Mouse (Mus musculus) embryonic facial prominence, embryonic 11.5 days (tissue): Measurements from ENCODE around the gene Dpy30. TPM values are rescaled to one million over a fixed set of nuclear protein-coding genes. Genes with fewer than 3 reads are reported as not detected.

ENCODE experiments used
- ATAC-seq: fragments of 200-750 bp; cut with Nextera tagmentation; replicated peaks from 2 replicates; pipeline ENCODE4 v1.8.0; 2017; ENCODE audit warnings: low read depth; ENCODE audit not compliant: insufficient number of reproducible peaks, low FRiP score, low TSS enrichment
- DNase-seq: peaks from one replicate; pipeline ENCODE4 v3.0.0-alpha.2; 2015; ENCODE audit warnings: low spot score
- H3K27ac ChIP-seq: fragments of 300-500 bp; sonication (generic); replicated peaks from 2 replicates; pipeline ENCODE4 v1.5.1; 2014; ENCODE audit warnings: mild to moderate bottlenecking, low read depth, low read length, control low read depth
- H3K27me3 ChIP-seq: fragments of 300-500 bp; sonication (generic); 2 replicates; pipeline ENCODE4 v1.6.1; 2014; ENCODE audit warnings: mild to moderate bottlenecking, low read length, moderate library complexity, mixed read lengths; ENCODE audit not compliant: control insufficient read depth, insufficient read depth
- H3K36me3 ChIP-seq: fragments of 300-500 bp; sonication (generic); replicated peaks from 2 replicates; pipeline ENCODE4 v1.6.1; 2014; ENCODE audit warnings: low read depth, mild to moderate bottlenecking, low read length, moderate library complexity, mixed read lengths; ENCODE audit not compliant: control insufficient read depth, insufficient read depth
- H3K4me1 ChIP-seq: fragments of 300-500 bp; sonication (generic); 2 replicates; pipeline ENCODE4 v1.6.1; 2014; ENCODE audit warnings: low read length, mixed read lengths; ENCODE audit not compliant: control insufficient read depth, insufficient read depth
- H3K4me2 ChIP-seq: fragments of 300-500 bp; sonication (generic); 2 replicates; pipeline ENCODE4 v1.6.1; 2014; ENCODE audit warnings: low read depth, mild to moderate bottlenecking, control low read depth, low read length, moderate library complexity
- H3K4me3 ChIP-seq: fragments of 300-500 bp; sonication (generic); 2 replicates; pipeline ENCODE4 v1.5.1; 2014; ENCODE audit warnings: low read depth, low read length, control low read depth
- H3K9ac ChIP-seq: fragments of 300-500 bp; sonication (generic); replicated peaks from 2 replicates; pipeline ENCODE4 v1.6.1; 2014; ENCODE audit warnings: mild to moderate bottlenecking, control low read depth, low read length
- H3K9me3 ChIP-seq: fragments of 300-500 bp; sonication (generic); replicated peaks from 2 replicates; pipeline ENCODE4 v1.6.1; 2016; ENCODE audit warnings: mild to moderate bottlenecking, low read length, inconsistent platforms, mixed read lengths; ENCODE audit not compliant: control insufficient read depth
- WGBS: fragments of 180-500 bp; shearing (Covaris S2); extraction: QIAGEN DNeasy Blood & Tissue Kit; methylation state at CpG from one replicate; pipeline ENCODE4 v1.1.7; 2014; 5-methylcytosine and 5-hydroxymethylcytosine counted together
- polyA plus RNA-seq: library from polyadenylated mRNA; unstranded; fragments of >200 nt; fragmentation: Nextera tagmentation; extraction: Ambion mirVana; gene quantifications from 2 replicates; pipeline ENCODE4 v1.2.1, GENCODE M21; 2014

Dpy30 gene
- polyA plus RNA-seq, 1 experiment from 2014 or later: 302 TPM

GRCm38 (mm10) chr17:74290869-74291268 lies 32.9 kb downstream of the Dpy30 start:
- no peak overlapping the region for H3K4me3 ChIP-seq
- no peak overlapping the region for H3K4me2 ChIP-seq
- H3K27me3 ChIP-seq: no peaks in the 10 kb centered on the region
- peak; percentile 33 for DNase-seq
- H3K36me3 ChIP-seq: no peaks in the 10 kb centered on the region
- ATAC-seq: no peak
- no peaks in the 10 kb centered on the region for H3K9me3 ChIP-seq
- H3K9ac ChIP-seq: no peak overlapping the region
- no peak overlapping the region for H3K27ac ChIP-seq
- H3K4me1 ChIP-seq: no peaks in the 10 kb centered on the region

DNA sequence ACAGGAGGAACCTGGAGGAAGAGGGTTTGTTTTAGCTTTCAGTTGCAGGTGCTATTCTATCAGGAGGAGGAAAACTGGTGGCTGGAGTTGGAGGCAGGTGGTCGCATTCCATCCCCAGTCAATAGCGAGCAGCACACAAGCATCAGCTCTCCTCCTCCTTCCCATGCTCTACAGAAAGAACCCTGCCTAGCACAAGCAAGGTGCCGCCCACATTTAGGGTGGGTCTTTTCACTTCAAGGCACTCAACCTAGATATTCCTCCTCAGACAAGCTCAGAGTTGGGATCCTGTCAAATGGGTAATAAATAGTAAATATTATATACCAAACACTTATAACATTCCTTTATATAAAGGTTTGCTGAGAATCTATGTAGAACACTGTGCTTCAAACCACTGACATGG lies 33.5 kb downstream of the Dpy30 start:
- H3K27ac ChIP-seq: no peak overlapping the region
- no peaks in the 10 kb centered on the region for H3K4me1 ChIP-seq
- no peaks in the 10 kb centered on the region for H3K9me3 ChIP-seq
- WGBS: 82% methylated on average over 3 of the region's 3 CpGs
- no peaks in the 10 kb centered on the region for H3K27me3 ChIP-seq
- DNase-seq (no peak), ATAC-seq (no peak)
- H3K4me2 ChIP-seq: no peak overlapping the region
- no peak overlapping the region for H3K9ac ChIP-seq
- no peak overlapping the region for H3K4me3 ChIP-seq
- H3K36me3 ChIP-seq: no peaks in the 10 kb centered on the region

DNA sequence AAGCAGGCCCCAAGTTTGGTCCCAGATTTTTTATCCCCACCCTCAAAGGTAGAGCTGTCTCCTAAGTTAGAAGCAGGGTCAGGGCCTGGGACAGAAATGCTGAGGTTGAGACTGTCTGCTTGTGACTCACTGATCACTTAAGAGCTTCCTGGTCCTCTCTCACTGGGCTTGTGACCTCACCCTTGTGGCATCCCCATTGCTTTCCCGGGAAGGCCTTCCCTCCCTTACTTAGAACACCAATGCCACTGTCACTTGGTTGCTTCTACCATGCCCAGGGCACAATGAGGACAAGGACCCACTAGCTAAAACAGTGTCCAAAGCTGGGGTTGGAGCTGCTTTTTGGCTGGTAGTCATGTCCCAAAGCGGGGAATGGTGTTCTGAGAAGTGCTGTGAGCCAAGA lies 35.1 kb downstream of the Dpy30 start:
- Histone ChIP-seq H3K9ac (no peak overlapping the region), H3K27me3 (no peaks in the 10 kb centered on the region), H3K4me3 (no peak overlapping the region), H3K4me1 (no peaks in the 10 kb centered on the region), H3K36me3 (no peaks in the 10 kb centered on the region), H3K9me3 (no peaks in the 10 kb centered on the region), H3K4me2 (no peak overlapping the region), H3K27ac (no peak overlapping the region)
- 84% methylated on average over 2 of the region's 2 CpGs for WGBS
- DNase-seq: no peak
- no peak for ATAC-seq

- no peak overlapping the region for H3K9ac ChIP-seq
- H3K27ac ChIP-seq: no peak overlapping the region
- H3K4me1 ChIP-seq: no peaks in the 10 kb centered on the region
- no peak overlapping the region for H3K4me2 ChIP-seq
- DNase-seq: no peak
- H3K27me3 ChIP-seq: no peaks in the 10 kb centered on the region
- no peaks in the 10 kb centered on the region for H3K36me3 ChIP-seq
- H3K4me3 ChIP-seq: no peak overlapping the region
- no peaks in the 10 kb centered on the region for H3K9me3 ChIP-seq
- 82% methylated on average over 4 of the region's 4 CpGs for WGBS
- no peak for ATAC-seq
These were observed 37.5 kb downstream of the Dpy30 start for GRCm38 (mm10) chr17:74286140-74286730.

- H3K9ac ChIP-seq: no peak overlapping the region
- 83% methylated on average over 2 of the region's 2 CpGs for WGBS
- no peak overlapping the region for H3K4me2 ChIP-seq
- H3K4me3 ChIP-seq: no peak overlapping the region
- DNase-seq (no peak), ATAC-seq (no peak)
- no peaks in the 10 kb centered on the region for H3K27me3 ChIP-seq
- H3K36me3 ChIP-seq: no peaks in the 10 kb centered on the region
- no peaks in the 10 kb centered on the region for H3K9me3 ChIP-seq
- H3K27ac ChIP-seq: no peak overlapping the region
- H3K4me1 ChIP-seq: no peaks in the 10 kb centered on the region
These were observed 38.0 kb downstream of the Dpy30 start for GRCm38 (mm10) chr17:74285730-74286129.

GRCm38 (mm10) chr17:74284397-74285115 lies 39.2 kb downstream of the Dpy30 start:
- DNase-seq (no peak), ATAC-seq (no peak)
- Histone ChIP-seq H3K4me2 (no peak overlapping the region), H3K36me3 (no peaks in the 10 kb centered on the region), H3K9ac (no peak overlapping the region), H3K27ac (no peak overlapping the region), H3K27me3 (no peaks in the 10 kb centered on the region), H3K4me1 (no peaks in the 10 kb centered on the region), H3K9me3 (no peaks in the 10 kb centered on the region), H3K4me3 (no peak overlapping the region)
- 90% methylated on average over 2 of the region's 2 CpGs for WGBS

DNA sequence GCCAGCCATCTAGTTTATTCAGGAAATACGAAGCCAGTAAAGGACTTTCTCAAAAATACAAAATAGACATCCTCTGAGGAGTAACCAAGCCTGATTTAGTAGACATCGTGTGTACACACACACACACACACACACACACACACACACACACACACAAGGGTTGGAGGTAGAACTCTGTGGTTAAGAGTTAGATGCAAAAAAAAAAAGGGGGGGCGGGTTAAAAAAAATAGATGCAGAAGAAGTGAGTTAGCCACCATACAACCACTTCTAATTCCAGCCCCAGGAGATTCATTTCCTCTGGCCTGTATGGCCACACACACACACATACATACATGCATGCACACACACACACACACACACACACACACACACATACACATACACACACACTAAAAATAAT lies 41.7 kb downstream of the Dpy30 start:
- H3K4me2 ChIP-seq: no peak overlapping the region
- H3K9me3 ChIP-seq: no peaks in the 10 kb centered on the region
- WGBS: 91% methylated on average over 3 of the region's 3 CpGs
- H3K4me3 ChIP-seq: no peak overlapping the region
- no peak overlapping the region for H3K9ac ChIP-seq
- ATAC-seq: no peak
- DNase-seq: no peak
- no peak overlapping the region for H3K27ac ChIP-seq
- no peaks in the 10 kb centered on the region for H3K36me3 ChIP-seq
- no peaks in the 10 kb centered on the region for H3K27me3 ChIP-seq
- no peaks in the 10 kb centered on the region for H3K4me1 ChIP-seq

DNA sequence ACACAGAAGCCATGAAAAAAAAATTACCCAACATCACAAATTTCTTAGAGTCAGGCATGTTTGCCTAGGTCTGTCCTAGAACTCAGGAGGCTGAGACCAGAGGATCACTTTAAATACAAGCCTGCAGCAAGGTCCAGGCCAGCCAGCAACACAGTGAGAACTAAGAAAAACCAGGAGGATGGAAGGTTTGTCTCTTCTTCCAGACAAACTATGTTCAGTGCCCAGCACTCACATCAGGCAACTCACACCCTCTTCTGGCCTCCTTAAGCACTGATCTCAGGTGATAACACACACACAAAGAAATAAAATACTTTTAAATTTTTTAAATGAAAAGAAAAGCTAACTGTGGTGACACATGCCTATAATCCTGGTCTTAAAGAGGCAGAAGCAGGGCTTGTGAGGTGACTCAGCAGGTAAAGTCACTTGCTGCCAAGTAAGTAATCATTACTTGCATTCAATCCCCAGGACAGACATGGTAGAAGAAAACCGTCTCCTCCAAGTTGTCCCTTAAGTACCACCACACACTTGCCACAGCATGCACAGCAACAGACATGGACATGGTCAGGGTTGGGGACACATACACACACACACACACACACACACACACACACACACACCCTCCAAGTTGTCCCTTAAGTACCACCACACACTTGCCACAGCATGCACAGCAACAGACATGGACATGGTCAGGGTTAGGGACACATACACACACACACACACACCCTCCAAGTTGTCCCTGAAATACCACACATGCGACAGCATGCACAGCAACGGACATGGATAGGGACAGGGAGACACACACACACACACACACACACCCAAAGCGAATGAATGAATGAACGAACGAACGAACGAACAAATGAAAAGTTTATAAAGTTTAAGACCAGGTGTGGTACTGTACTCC lies 44.5 kb downstream of the Dpy30 start:
- no peak for ATAC-seq
- 96% methylated on average over 8 of the region's 8 CpGs for WGBS

More for the DNA sequence above, 44.5 kb downstream of the Dpy30 start:
- Histone ChIP-seq H3K27ac (no peak overlapping the region), H3K36me3 (no peaks in the 10 kb centered on the region), H3K9ac (no peak overlapping the region), H3K4me2 (no peak overlapping the region), H3K4me3 (no peak overlapping the region), H3K4me1 (no peaks in the 10 kb centered on the region), H3K27me3 (no peaks in the 10 kb centered on the region), H3K9me3 (no peaks in the 10 kb centered on the region)
- no peak for DNase-seq
